Mouse (Mus musculus) intestine, embryonic 14.5 days (tissue): ENCODE measurements around the gene Samd4. TPM values are rescaled to one million over a fixed set of nuclear protein-coding genes. Genes with fewer than 3 reads are reported as not detected.

ENCODE experiments used
- ATAC-seq: fragments of 200-750 bp; cut with Nextera tagmentation; replicated peaks from 2 replicates; pipeline ENCODE4 v1.8.0; 2017; ENCODE audit warnings: low read depth, moderate number of reproducible peaks, moderate TSS enrichment, moderate library complexity; ENCODE audit not compliant: low FRiP score, low TSS enrichment
- DNase-seq: peaks from one replicate; pipeline ENCODE4 v3.0.0-alpha.2; 2018; ENCODE audit warnings: low spot score
- H3K27ac ChIP-seq: fragments of 300-500 bp; sonication (generic); 2 replicates; pipeline ENCODE4 v1.5.1; 2014; ENCODE audit warnings: low read depth, mild to moderate bottlenecking, control low read depth
- H3K27me3 ChIP-seq: fragments of 300-500 bp; sonication (generic); replicated peaks from 2 replicates; pipeline ENCODE4 v1.6.1; 2014; ENCODE audit warnings: low read length, control low read depth; ENCODE audit not compliant: control insufficient read depth, insufficient read depth
- H3K36me3 ChIP-seq: fragments of 300-500 bp; sonication (generic); 2 replicates; pipeline ENCODE4 v1.6.1; 2014; ENCODE audit warnings: low read length, control low read depth; ENCODE audit not compliant: control insufficient read depth, insufficient read depth
- H3K4me1 ChIP-seq: fragments of 300-500 bp; sonication (generic); replicated peaks from 2 replicates; pipeline ENCODE4 v1.6.1; 2014; ENCODE audit warnings: low read length, control low read depth, mixed read lengths; ENCODE audit not compliant: control insufficient read depth, insufficient read depth
- H3K4me2 ChIP-seq: fragments of 300-500 bp; sonication (generic); 2 replicates; pipeline ENCODE4 v1.6.1; 2014; ENCODE audit warnings: low read length
- H3K4me3 ChIP-seq: fragments of 300-500 bp; sonication (generic); 2 replicates; pipeline ENCODE4 v1.5.1; 2014; ENCODE audit warnings: low read depth, low read length, control low read depth, mixed read lengths
- H3K9ac ChIP-seq: fragments of 300-500 bp; sonication (generic); 2 replicates; pipeline ENCODE4 v1.6.1; 2014; ENCODE audit warnings: mild to moderate bottlenecking, low read length
- H3K9me3 ChIP-seq: fragments of 300-500 bp; sonication (generic); 2 replicates; pipeline ENCODE4 v1.6.1; 2016; ENCODE audit warnings: low read length, control low read depth; ENCODE audit not compliant: control insufficient read depth
- WGBS: fragments of 180-500 bp; shearing (Covaris S2); extraction: QIAGEN DNeasy Blood & Tissue Kit; methylation state at CpG from one replicate; pipeline ENCODE4 v1.1.7; 2014; 5-methylcytosine and 5-hydroxymethylcytosine counted together
- polyA plus RNA-seq: library from polyadenylated mRNA; unstranded; fragments of >200 nt; fragmentation: Nextera tagmentation; extraction: Ambion mirVana; gene quantifications from 2 replicates; pipeline ENCODE4 v1.2.1, GENCODE M21; 2014

Gene Samd4
- polyA plus RNA-seq, 1 experiment from 2014 or later = 4.4 TPM

GRCm38 (mm10) chr14:47074045-47074666 lies 191.5 kb downstream of the Samd4 start:
- Histone ChIP-seq H3K9ac (no peak overlapping the region), H3K36me3 (peaks cover 5% of the 10 kb centered on the region; the same call in 1 of the 2 replicates), H3K4me1 (no peaks in the 10 kb centered on the region), H3K27ac (no peak overlapping the region), H3K4me2 (no peak overlapping the region), H3K27me3 (no peaks in the 10 kb centered on the region), H3K9me3 (no peaks in the 10 kb centered on the region), H3K4me3 (no peak overlapping the region)
- no peak for ATAC-seq
- WGBS = 70% methylated on average over 18 of the region's 18 CpGs
- no peak for DNase-seq

DNA sequence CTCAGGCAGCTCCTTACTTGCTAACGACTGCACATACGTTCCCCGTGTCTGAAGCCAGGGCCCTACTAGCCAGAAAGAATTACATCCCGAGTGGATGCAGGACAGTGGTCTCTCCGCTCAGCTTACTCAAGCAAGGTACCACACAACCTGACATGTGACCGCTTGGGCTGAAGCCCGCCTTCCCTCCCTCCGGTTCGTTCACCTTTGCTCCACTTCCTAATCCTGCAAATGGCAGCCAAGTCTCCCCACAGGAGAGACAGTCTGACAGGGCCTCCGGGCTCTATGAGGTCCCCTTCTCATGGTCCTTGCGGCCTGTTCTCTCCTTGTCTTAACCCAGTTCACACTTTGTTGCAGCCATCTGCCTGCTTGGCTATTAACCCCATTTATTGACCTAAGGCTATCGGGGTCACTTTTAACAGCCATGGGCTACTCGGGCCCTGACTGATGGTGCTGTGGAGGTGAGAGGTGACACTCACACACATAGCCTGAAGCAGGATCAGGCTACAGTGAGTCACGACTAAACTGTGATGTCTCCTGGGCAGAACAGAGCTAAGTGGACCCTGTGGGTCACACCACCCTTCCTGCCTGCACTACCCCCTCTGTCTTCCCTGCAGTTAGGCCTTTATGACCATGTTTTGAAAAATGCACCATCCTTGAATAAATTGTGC lies 192.5 kb downstream of the Samd4 start:
- H3K27me3 ChIP-seq = no peaks in the 10 kb centered on the region
- WGBS = 72% methylated on average over 14 of the region's 14 CpGs
- no peak overlapping the region for H3K4me3 ChIP-seq
- ATAC-seq = no peak
- no peak overlapping the region for H3K27ac ChIP-seq
- no peaks in the 10 kb centered on the region for H3K9me3 ChIP-seq
- H3K36me3 ChIP-seq = peaks cover 5% of the 10 kb centered on the region; the same call in 1 of the 2 replicates
- DNase-seq = no peak
- H3K9ac ChIP-seq = no peak overlapping the region
- no peak overlapping the region for H3K4me2 ChIP-seq
- H3K4me1 ChIP-seq = no peaks in the 10 kb centered on the region

- no peak overlapping the region for H3K4me3 ChIP-seq
- no peaks in the 10 kb centered on the region for H3K4me1 ChIP-seq
- no peaks in the 10 kb centered on the region for H3K27me3 ChIP-seq
- ATAC-seq (no peak), DNase-seq (no peak)
- peaks cover 5% of the 10 kb centered on the region; the same call in 1 of the 2 replicates for H3K36me3 ChIP-seq
- no peak overlapping the region for H3K27ac ChIP-seq
- H3K9me3 ChIP-seq = no peaks in the 10 kb centered on the region
- 90% methylated on average over 5 of the region's 5 CpGs for WGBS
- H3K4me2 ChIP-seq = no peak overlapping the region
- no peak overlapping the region for H3K9ac ChIP-seq
Measured at GRCm38 (mm10) chr14:47075856-47076255, 193.2 kb downstream of the Samd4 start.

DNA sequence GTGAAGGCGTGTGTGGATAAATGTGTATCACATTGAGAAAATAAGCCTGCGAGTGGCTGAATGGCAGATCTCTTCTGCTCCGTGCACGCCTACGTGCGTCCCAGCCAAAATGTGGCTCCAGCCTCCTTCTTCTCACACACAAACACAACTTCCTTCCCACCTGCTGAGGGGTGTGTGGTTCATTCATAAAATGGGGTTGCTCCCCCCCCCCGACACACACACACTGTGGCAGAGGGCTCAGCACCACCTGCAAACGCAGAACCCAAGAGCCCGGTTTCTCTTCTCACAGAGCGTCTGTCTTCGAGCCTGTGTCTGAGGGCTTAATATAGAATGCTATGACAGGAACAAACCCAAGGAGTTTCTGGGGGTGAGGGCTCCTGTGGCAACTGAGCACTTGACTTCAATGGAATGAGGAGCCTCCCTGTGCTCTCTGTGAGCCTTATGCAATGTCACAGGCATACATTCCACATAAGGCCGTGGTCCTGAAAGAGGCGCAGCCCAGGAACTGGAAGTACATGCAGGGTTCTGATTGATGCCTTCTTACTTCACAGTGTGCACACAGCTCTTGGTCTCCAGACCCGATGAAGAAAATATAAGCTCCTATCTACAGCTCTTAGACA lies 194.4 kb downstream of the Samd4 start:
- ATAC-seq (no peak), DNase-seq (no peak)
- Histone ChIP-seq H3K4me1 (no peaks in the 10 kb centered on the region), H3K36me3 (peaks cover 5% of the 10 kb centered on the region; the same call in 1 of the 2 replicates), H3K4me3 (no peak overlapping the region), H3K27ac (no peak overlapping the region), H3K9me3 (no peaks in the 10 kb centered on the region), H3K4me2 (no peak overlapping the region), H3K9ac (no peak overlapping the region), H3K27me3 (no peaks in the 10 kb centered on the region)
- 89% methylated on average over 14 of the region's 14 CpGs for WGBS

DNA sequence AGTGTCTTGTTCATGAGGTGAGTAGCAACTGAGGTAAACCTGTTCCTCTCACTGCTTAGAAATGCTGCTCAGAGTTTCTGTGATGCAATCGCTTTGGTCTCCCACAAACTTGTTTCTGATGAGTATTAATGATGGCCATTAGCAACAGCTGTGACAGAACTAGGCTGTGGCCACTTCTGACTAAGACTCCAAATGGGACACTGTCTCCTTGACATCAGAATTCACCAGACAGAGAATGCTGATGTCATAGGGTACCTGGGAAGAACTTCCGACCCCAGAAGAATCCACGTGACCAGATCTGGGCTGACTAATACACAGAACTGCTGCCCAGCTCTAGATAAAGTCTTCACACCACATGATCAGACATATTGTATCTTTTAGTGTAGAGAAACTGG lies 194.9 kb downstream of the Samd4 start:
- Histone ChIP-seq H3K4me3 (no peak overlapping the region), H3K4me2 (no peak overlapping the region), H3K27ac (no peak overlapping the region), H3K27me3 (no peaks in the 10 kb centered on the region), H3K4me1 (no peaks in the 10 kb centered on the region), H3K36me3 (peaks cover 5% of the 10 kb centered on the region; the same call in 1 of the 2 replicates), H3K9ac (no peak overlapping the region), H3K9me3 (no peaks in the 10 kb centered on the region)
- no peak for ATAC-seq
- DNase-seq = no peak
- 91% methylated on average over 3 of the region's 3 CpGs for WGBS

GRCm38 (mm10) chr14:47079911-47080310 lies 197.3 kb downstream of the Samd4 start:
- WGBS = 91% methylated on average over 7 of the region's 7 CpGs
- Histone ChIP-seq H3K4me3 (no peak overlapping the region), H3K9me3 (no peaks in the 10 kb centered on the region), H3K4me2 (no peak overlapping the region), H3K27ac (no peak overlapping the region), H3K9ac (no peak overlapping the region), H3K4me1 (no peaks in the 10 kb centered on the region), H3K36me3 (peaks cover 9% of the 10 kb centered on the region; the same call in 1 of the 2 replicates), H3K27me3 (no peaks in the 10 kb centered on the region)
- DNase-seq = no peak
- ATAC-seq = no peak

DNA sequence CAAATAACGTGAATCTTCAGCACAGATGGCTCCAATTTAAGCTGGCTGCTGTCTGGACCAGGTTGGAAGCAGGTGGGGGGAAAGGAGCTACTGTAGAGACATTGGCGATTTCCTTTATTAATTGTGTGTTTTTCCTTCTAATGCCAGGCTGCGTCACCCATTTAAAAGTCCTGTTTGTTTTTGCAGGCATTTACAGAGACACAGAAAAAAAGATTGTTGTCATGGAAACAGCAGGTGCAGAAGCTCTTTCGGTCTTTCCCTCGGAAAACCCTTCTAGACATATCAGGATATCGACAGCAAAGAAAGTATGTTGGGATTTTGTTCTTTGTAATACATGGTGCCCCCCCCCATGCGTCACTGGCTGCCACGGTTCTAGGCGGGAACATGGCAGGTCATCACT lies 200.7 kb downstream of the Samd4 start:
- Histone ChIP-seq H3K27me3 (no peaks in the 10 kb centered on the region), H3K9ac (no peak overlapping the region), H3K4me3 (no peak overlapping the region), H3K4me1 (0 out of 2 replicates have a peak, but pooled peaks cover 9% of the 10 kb centered on the region), H3K36me3 (0 out of 2 replicates have a peak, but pooled peaks cover 6% of the 10 kb centered on the region), H3K27ac (no peak overlapping the region), H3K9me3 (no peaks in the 10 kb centered on the region), H3K4me2 (no peak overlapping the region)
- WGBS = 70% methylated on average over 9 of the region's 9 CpGs
- DNase-seq (no peak), ATAC-seq (no peak)

GRCm38 (mm10) chr14:47083838-47084237 lies 201.2 kb downstream of the Samd4 start:
- H3K9me3 ChIP-seq = no peaks in the 10 kb centered on the region
- DNase-seq (no peak), ATAC-seq (no peak)
- H3K9ac ChIP-seq = no peak overlapping the region
- no peak overlapping the region for H3K4me2 ChIP-seq
- 0 out of 2 replicates have a peak, but pooled peaks cover 6% of the 10 kb centered on the region for H3K36me3 ChIP-seq
- H3K4me1 ChIP-seq = 0 out of 2 replicates have a peak, but pooled peaks cover 9% of the 10 kb centered on the region
- no peak overlapping the region for H3K27ac ChIP-seq
- H3K27me3 ChIP-seq = no peaks in the 10 kb centered on the region
- 78% methylated on average over 6 of the region's 6 CpGs for WGBS
- no peak overlapping the region for H3K4me3 ChIP-seq
